In genomic region chr7:127195544-127196295, GRCm38 (mm10) we compare ENCODE assay signal across 8 mouse cellular contexts. TPM values are rescaled to one million over a fixed set of nuclear protein-coding genes. Genes with fewer than 3 reads are reported as not detected.
DNase-seq lines count a peak whose midpoint lies in the region; ATAC-seq and TF ChIP-seq lines count a peak whose summit lies in the region.

Gene Cd2bp2, minus strand, starts transcription at chr7:127196050.

- ATAC-seq in kidney, embryonic 14.5 days (ENCODE audit: low FRiP score, low TSS enrichment) = peak; percentile 96
- peak; percentile 96 for ATAC-seq in limb, embryonic 15.5 days (ENCODE audit: insufficient number of reproducible peaks, low FRiP score, low TSS enrichment, low read depth)

- H3K9me3 ChIP-seq in kidney, embryonic 14.5 days (ENCODE audit: control insufficient read depth, low read length) = no peaks in the 10 kb centered on the region
- no peaks in the 10 kb centered on the region for H3K9me3 ChIP-seq in limb, embryonic 15.5 days

- DNase-seq in A20 (ENCODE audit: low read depth, low spot score) = peak; percentile 97
- peak; percentile 95 to 97 for DNase-seq in heart, adult 9 months (ENCODE audit: low spot score in 2 of 2)
- DNase-seq in monocyte, adult 2 months (ENCODE audit: low read depth in 1 of 2, low spot score in 2 of 2) = peak; percentile 90 to 91
- peak; percentile 95 to 97 for DNase-seq in spleen, postnatal 36 days (ENCODE audit: low spot score in 2 of 2)

- peak within 1 kb of the TSS; percentile 69 for H3K9ac ChIP-seq in kidney, embryonic 14.5 days (ENCODE audit: low read depth, low read length)
- H3K9ac ChIP-seq in limb, embryonic 15.5 days = peak within 1 kb of the TSS; percentile 70

- H3K27ac ChIP-seq in bone marrow macrophage, adult 2 months (ENCODE audit: insufficient read depth, low read depth, low read length) = peak within 1 kb of the TSS; percentile 69
- peak within 1 kb of the TSS; percentile 88 for H3K27ac ChIP-seq in embryonic fibroblast, embryonic 13.5 days (ENCODE audit: insufficient read depth, low read length)
- H3K27ac ChIP-seq in kidney, embryonic 14.5 days (ENCODE audit: low read depth, low read length) = peak within 1 kb of the TSS; percentile 89
- peak within 1 kb of the TSS; percentile 94 for H3K27ac ChIP-seq in limb, embryonic 15.5 days

- no peak for TF ChIP-seq CTCF in bone marrow macrophage, adult 2 months (IDR thresholded peaks at IDR 0.05; ENCODE audit: low read depth, low read length)
- no peak for TF ChIP-seq CTCF in embryonic fibroblast, embryonic 13.5 days (IDR thresholded peaks at IDR 0.05; ENCODE audit: borderline replicate concordance, insufficient read depth, low read length)

- WGBS in kidney, embryonic 14.5 days = under 1% methylated on average over 51 of the region's 51 CpGs
- under 1% methylated on average over 51 of the region's 51 CpGs for WGBS in limb, embryonic 15.5 days

- H3K4me3 ChIP-seq in bone marrow macrophage, adult 2 months (ENCODE audit: insufficient read depth, low read length) = peak within 1 kb of the TSS; percentile 80
- peak within 1 kb of the TSS; percentile 86 for H3K4me3 ChIP-seq in embryonic fibroblast, embryonic 13.5 days (ENCODE audit: insufficient read depth, low read length)
- peak within 1 kb of the TSS; percentile 62 for H3K4me3 ChIP-seq in kidney, embryonic 14.5 days (ENCODE audit: low read length)
- H3K4me3 ChIP-seq in limb, embryonic 15.5 days = peak within 1 kb of the TSS; percentile 81

- H3K27me3 ChIP-seq in kidney, embryonic 14.5 days (ENCODE audit: control insufficient read depth, insufficient read depth, low read length) = no peaks in the 10 kb centered on the region
- H3K27me3 ChIP-seq in limb, embryonic 15.5 days = no peaks in the 10 kb centered on the region

- H3K36me3 ChIP-seq in kidney, embryonic 14.5 days (ENCODE audit: control insufficient read depth, insufficient read depth, low read length) = peaks cover 64% of the 10 kb centered on the region
- H3K36me3 ChIP-seq in limb, embryonic 15.5 days = peaks cover 76% of the 10 kb centered on the region

- H3K4me1 ChIP-seq in bone marrow macrophage, adult 2 months (ENCODE audit: control insufficient read depth, insufficient read depth, low read length) = peaks cover 8% of the 10 kb centered on the region
- H3K4me1 ChIP-seq in embryonic fibroblast, embryonic 13.5 days (ENCODE audit: control insufficient read depth, insufficient read depth, low read length) = no peaks in the 10 kb centered on the region
- peaks cover 9% of the 10 kb centered on the region for H3K4me1 ChIP-seq in kidney, embryonic 14.5 days (ENCODE audit: control insufficient read depth, insufficient read depth, low read length)
- peaks cover 25% of the 10 kb centered on the region for H3K4me1 ChIP-seq in limb, embryonic 15.5 days

- peak within 1 kb of the TSS; percentile 64 for H3K4me2 ChIP-seq in kidney, embryonic 14.5 days (replicated peaks; ENCODE audit: low read depth, low read length)
- H3K4me2 ChIP-seq in limb, embryonic 15.5 days = peak within 1 kb of the TSS; percentile 83

- TF ChIP-seq POLR2A in bone marrow macrophage, adult 2 months (IDR thresholded peaks at IDR 0.05; ENCODE audit: borderline replicate concordance, low read depth, low read length) = no peak
- TF ChIP-seq POLR2A in embryonic fibroblast, embryonic 13.5 days (IDR thresholded peaks at IDR 0.05; ENCODE audit: low read depth, low read length) = peak; percentile 67

RNA-seq across cellular contexts. Expression of gene Cd2bp2, which starts in this region (rescaled TPM):
- polyA plus RNA-seq in bone marrow macrophage, adult 2 months (2012; ENCODE audit: insufficient read depth, insufficient read length, missing spikeins) = 58.0 and 58.5 TPM in 2 replicates
- 66.3 and 74.3 TPM in 2 replicates for polyA plus RNA-seq in embryonic fibroblast, embryonic 13.5 days (2011; ENCODE audit: insufficient read length, low read depth, missing spikeins)
- 41.0 and 57.6 TPM in 2 replicates for polyA plus RNA-seq in kidney, embryonic 14.5 days (2014; fragmentation: Nextera tagmentation; extraction: Ambion mirVana)
- 53.6 and 55.1 TPM in 2 replicates for polyA plus RNA-seq in limb, embryonic 15.5 days (2015; fragmentation: Nextera tagmentation; extraction: Ambion mirVana)

Comparison
In these comparisons a context has a peak if more than half of its experiments do, and no peak if none do; other contexts are left out.
1. Peak in every context shown above with its lines: DNase-seq, ATAC-seq, H3K4me3 ChIP-seq and H3K27ac ChIP-seq.